Mouse (Mus musculus): ENCODE results near the gene Snapc3. TPM values are rescaled to one million over a fixed set of nuclear protein-coding genes. Genes with fewer than 3 reads are reported as not detected.

Snapc3 gene
- 34.9 and 43.6 TPM in 2 replicates for polyA plus RNA-seq (2016; fragmentation: Nextera tagmentation; extraction: Ambion mirVana)

- Histone ChIP-seq H3K9me3 (peaks cover 3% of the 10 kb centered on the region; the same call in 1 of the 2 replicates), H3K36me3 (peaks cover 11% of the 10 kb centered on the region; the same call in 1 of the 2 replicates), H3K27me3 (ENCODE audit: insufficient read depth, poor library complexity, severe bottlenecking) (no peaks in the 10 kb centered on the region), H3K4me1 (0 out of 2 replicates have a peak, but pooled peaks cover 5% of the 10 kb centered on the region), H3K27ac (peak within 1 kb of the TSS; percentile 94), H3K4me3 (peak within 1 kb of the TSS; percentile 93)
- peak; percentile 99 for DNase-seq (ENCODE audit: low spot score)
- 1% methylated on average over 41 of the region's 41 CpGs for WGBS
Measured at GRCm38 (mm10) chr4:83417160-83417819, at the start of gene Snapc3. Gene Snapc3 (plus strand): TSS chr4:83417724.

GRCm38 (mm10) chr4:83373381-83373780, 44.1 kb upstream of the Snapc3 start:
- H3K4me3 ChIP-seq, result no peak overlapping the region
- no peak for DNase-seq (ENCODE audit: low spot score)
- H3K9me3 ChIP-seq, result no peaks in the 10 kb centered on the region
- H3K27ac ChIP-seq, result no peak overlapping the region
- no peaks in the 10 kb centered on the region for H3K4me1 ChIP-seq
- H3K27me3 ChIP-seq (ENCODE audit: insufficient read depth, poor library complexity, severe bottlenecking), result no peaks in the 10 kb centered on the region
- WGBS, result 73% methylated on average over 4 of the region's 4 CpGs
- H3K36me3 ChIP-seq, result no peaks in the 10 kb centered on the region

- 81% methylated on average over 6 of the region's 6 CpGs for WGBS
- H3K36me3 ChIP-seq, result no peaks in the 10 kb centered on the region
- no peaks in the 10 kb centered on the region for H3K9me3 ChIP-seq
- H3K4me3 ChIP-seq, result no peak overlapping the region
- DNase-seq (ENCODE audit: low spot score), result no peak
- no peaks in the 10 kb centered on the region for H3K4me1 ChIP-seq
- H3K27me3 ChIP-seq (ENCODE audit: insufficient read depth, poor library complexity, severe bottlenecking), result no peaks in the 10 kb centered on the region
- H3K27ac ChIP-seq, result no peak overlapping the region
Measured at GRCm38 (mm10) chr4:83375650-83376049, 41.9 kb upstream of the Snapc3 start.

- Histone ChIP-seq H3K27me3 (ENCODE audit: insufficient read depth, poor library complexity, severe bottlenecking) (no peaks in the 10 kb centered on the region), H3K4me3 (no peak overlapping the region), H3K36me3 (no peaks in the 10 kb centered on the region), H3K27ac (no peak overlapping the region), H3K9me3 (no peaks in the 10 kb centered on the region), H3K4me1 (no peaks in the 10 kb centered on the region)
- no peak for DNase-seq (ENCODE audit: low spot score)
- WGBS, result 71% methylated on average over 7 of the region's 7 CpGs
Measured at GRCm38 (mm10) chr4:83376461-83377015, 41.0 kb upstream of the Snapc3 start.

GRCm38 (mm10) chr4:83379036-83379435, 38.5 kb upstream of the Snapc3 start:
- Histone ChIP-seq H3K27ac (no peak overlapping the region), H3K4me3 (no peak overlapping the region), H3K4me1 (no peaks in the 10 kb centered on the region), H3K36me3 (no peaks in the 10 kb centered on the region), H3K27me3 (ENCODE audit: insufficient read depth, poor library complexity, severe bottlenecking) (no peaks in the 10 kb centered on the region), H3K9me3 (no peaks in the 10 kb centered on the region)
- no peak for DNase-seq (ENCODE audit: low spot score)

GRCm38 (mm10) chr4:83379746-83380145, 37.8 kb upstream of the Snapc3 start:
- no peak for DNase-seq (ENCODE audit: low spot score)
- no peaks in the 10 kb centered on the region for H3K9me3 ChIP-seq
- no peaks in the 10 kb centered on the region for H3K4me1 ChIP-seq
- H3K27me3 ChIP-seq (ENCODE audit: insufficient read depth, poor library complexity, severe bottlenecking), result no peaks in the 10 kb centered on the region
- no peaks in the 10 kb centered on the region for H3K36me3 ChIP-seq
- no peak overlapping the region for H3K27ac ChIP-seq
- H3K4me3 ChIP-seq, result no peak overlapping the region
- 85% methylated on average over 6 of the region's 6 CpGs for whole genome bisulfite sequencing

GRCm38 (mm10) chr4:83380266-83380665, 37.3 kb upstream of the Snapc3 start:
- Histone ChIP-seq H3K4me3 (no peak overlapping the region), H3K36me3 (no peaks in the 10 kb centered on the region), H3K27ac (no peak overlapping the region), H3K4me1 (no peaks in the 10 kb centered on the region), H3K27me3 (ENCODE audit: insufficient read depth, poor library complexity, severe bottlenecking) (no peaks in the 10 kb centered on the region), H3K9me3 (no peaks in the 10 kb centered on the region)
- no peak for DNase-seq (ENCODE audit: low spot score)
- WGBS, result 75% methylated on average over 4 of the region's 4 CpGs

- Histone ChIP-seq H3K4me3 (no peak overlapping the region), H3K4me1 (no peaks in the 10 kb centered on the region), H3K9me3 (no peaks in the 10 kb centered on the region), H3K27me3 (ENCODE audit: insufficient read depth, poor library complexity, severe bottlenecking) (no peaks in the 10 kb centered on the region), H3K36me3 (no peaks in the 10 kb centered on the region), H3K27ac (no peak overlapping the region)
- no peak for DNase-seq (ENCODE audit: low spot score)
- 53% methylated on average over 6 of the region's 6 CpGs for WGBS
Measured at GRCm38 (mm10) chr4:83383899-83384490, 33.5 kb upstream of the Snapc3 start.

GRCm38 (mm10) chr4:83385091-83385490, 32.4 kb upstream of the Snapc3 start:
- H3K27ac ChIP-seq, result no peak overlapping the region
- no peak overlapping the region for H3K4me3 ChIP-seq
- H3K4me1 ChIP-seq, result no peaks in the 10 kb centered on the region
- no peak for DNase-seq (ENCODE audit: low spot score)
- H3K9me3 ChIP-seq, result no peaks in the 10 kb centered on the region
- H3K36me3 ChIP-seq, result no peaks in the 10 kb centered on the region
- H3K27me3 ChIP-seq (ENCODE audit: insufficient read depth, poor library complexity, severe bottlenecking), result no peaks in the 10 kb centered on the region

GRCm38 (mm10) chr4:83390551-83390950, 27.0 kb upstream of the Snapc3 start:
- WGBS, result 32% methylated on average over 2 of the region's 2 CpGs
- Histone ChIP-seq H3K36me3 (no peaks in the 10 kb centered on the region), H3K9me3 (no peaks in the 10 kb centered on the region), H3K4me3 (no peak overlapping the region), H3K27ac (no peak overlapping the region), H3K4me1 (no peaks in the 10 kb centered on the region), H3K27me3 (ENCODE audit: insufficient read depth, poor library complexity, severe bottlenecking) (no peaks in the 10 kb centered on the region)
- no peak for DNase-seq (ENCODE audit: low spot score)

GRCm38 (mm10) chr4:83391956-83392355, 25.6 kb upstream of the Snapc3 start:
- no peak overlapping the region for H3K4me3 ChIP-seq
- H3K9me3 ChIP-seq, result no peaks in the 10 kb centered on the region
- no peaks in the 10 kb centered on the region for H3K27me3 ChIP-seq (ENCODE audit: insufficient read depth, poor library complexity, severe bottlenecking)
- no peaks in the 10 kb centered on the region for H3K4me1 ChIP-seq
- WGBS, result 27% methylated on average over 3 of the region's 3 CpGs
- no peak overlapping the region for H3K27ac ChIP-seq
- no peak for DNase-seq (ENCODE audit: low spot score)
- H3K36me3 ChIP-seq, result no peaks in the 10 kb centered on the region

- H3K4me3 ChIP-seq, result no peak overlapping the region
- H3K9me3 ChIP-seq, result no peaks in the 10 kb centered on the region
- H3K36me3 ChIP-seq, result no peaks in the 10 kb centered on the region
- 72% methylated on average over 1 of the region's 1 CpGs for WGBS
- DNase-seq (ENCODE audit: low spot score), result no peak
- no peaks in the 10 kb centered on the region for H3K27me3 ChIP-seq (ENCODE audit: insufficient read depth, poor library complexity, severe bottlenecking)
- no peak overlapping the region for H3K27ac ChIP-seq
- H3K4me1 ChIP-seq, result no peaks in the 10 kb centered on the region
Measured at GRCm38 (mm10) chr4:83393733-83394132, 23.8 kb upstream of the Snapc3 start.

GRCm38 (mm10) chr4:83396346-83396745, 21.2 kb upstream of the Snapc3 start:
- Histone ChIP-seq H3K4me1 (no peaks in the 10 kb centered on the region), H3K9me3 (no peaks in the 10 kb centered on the region), H3K4me3 (no peak overlapping the region), H3K27ac (no peak overlapping the region), H3K36me3 (no peaks in the 10 kb centered on the region), H3K27me3 (ENCODE audit: insufficient read depth, poor library complexity, severe bottlenecking) (no peaks in the 10 kb centered on the region)
- no peak for DNase-seq (ENCODE audit: low spot score)
- 86% methylated on average over 4 of the region's 4 CpGs for WGBS
